Mouse (Mus musculus) gastrocnemius, postnatal 36 days (tissue): ENCODE measurements around the gene E2f1. TPM values are rescaled to one million over a fixed set of nuclear protein-coding genes. Genes with fewer than 3 reads are reported as not detected.

Experiments used
- DNase-seq, 2 experiments: peaks; one replicate each; pipeline ENCODE4 v3.0.0; 2022
- intact Hi-C: fragments of 180-260 bp; cut with DNase I; formaldehyde crosslinking; loops from one replicate; pipeline ENCODE4 v1.15.1; 2025
- total RNA-seq, 2 experiments: library from RNA; stranded (reverse); gene quantifications; 2 replicates each; pipeline ENCODE4 v1.2.3; 2021

E2f1 gene
- total RNA-seq, 2 experiments from 2014 or later = 0.48 to 0.69 TPM

DNA sequence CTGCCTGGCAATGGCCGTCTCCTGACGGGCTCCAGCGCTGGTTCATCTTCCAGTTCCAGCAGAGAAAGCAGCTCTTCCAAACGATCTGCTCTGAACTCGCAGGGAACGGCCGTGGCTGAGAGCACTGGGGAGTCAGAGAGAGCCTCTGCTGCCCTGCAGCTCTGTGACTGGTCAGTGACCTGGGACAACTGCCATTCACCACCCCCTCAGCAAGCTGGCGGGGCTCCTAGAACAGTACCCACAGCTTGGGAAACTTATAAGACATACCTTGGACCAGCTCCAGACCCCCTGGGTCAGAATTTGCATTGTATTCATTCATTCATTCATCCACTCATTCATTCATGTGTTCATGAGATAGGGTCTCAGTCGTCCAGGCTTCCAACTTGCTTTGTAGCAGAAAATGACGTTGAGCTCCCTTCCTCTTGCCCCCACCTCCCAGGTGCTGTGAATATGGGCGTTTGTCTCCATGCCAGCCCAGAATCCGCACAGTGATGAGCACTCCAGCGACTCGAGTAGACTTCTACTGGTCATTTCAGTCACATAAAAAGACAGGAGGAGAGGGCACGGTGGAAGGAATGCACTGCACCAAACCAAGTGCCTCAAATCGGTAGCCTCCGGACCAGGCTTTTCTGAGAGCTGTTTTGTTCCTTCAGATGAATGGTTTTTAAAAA, 15.4 kb upstream of the E2f1 start:
- intact Hi-C loops = no loop called here

DNA sequence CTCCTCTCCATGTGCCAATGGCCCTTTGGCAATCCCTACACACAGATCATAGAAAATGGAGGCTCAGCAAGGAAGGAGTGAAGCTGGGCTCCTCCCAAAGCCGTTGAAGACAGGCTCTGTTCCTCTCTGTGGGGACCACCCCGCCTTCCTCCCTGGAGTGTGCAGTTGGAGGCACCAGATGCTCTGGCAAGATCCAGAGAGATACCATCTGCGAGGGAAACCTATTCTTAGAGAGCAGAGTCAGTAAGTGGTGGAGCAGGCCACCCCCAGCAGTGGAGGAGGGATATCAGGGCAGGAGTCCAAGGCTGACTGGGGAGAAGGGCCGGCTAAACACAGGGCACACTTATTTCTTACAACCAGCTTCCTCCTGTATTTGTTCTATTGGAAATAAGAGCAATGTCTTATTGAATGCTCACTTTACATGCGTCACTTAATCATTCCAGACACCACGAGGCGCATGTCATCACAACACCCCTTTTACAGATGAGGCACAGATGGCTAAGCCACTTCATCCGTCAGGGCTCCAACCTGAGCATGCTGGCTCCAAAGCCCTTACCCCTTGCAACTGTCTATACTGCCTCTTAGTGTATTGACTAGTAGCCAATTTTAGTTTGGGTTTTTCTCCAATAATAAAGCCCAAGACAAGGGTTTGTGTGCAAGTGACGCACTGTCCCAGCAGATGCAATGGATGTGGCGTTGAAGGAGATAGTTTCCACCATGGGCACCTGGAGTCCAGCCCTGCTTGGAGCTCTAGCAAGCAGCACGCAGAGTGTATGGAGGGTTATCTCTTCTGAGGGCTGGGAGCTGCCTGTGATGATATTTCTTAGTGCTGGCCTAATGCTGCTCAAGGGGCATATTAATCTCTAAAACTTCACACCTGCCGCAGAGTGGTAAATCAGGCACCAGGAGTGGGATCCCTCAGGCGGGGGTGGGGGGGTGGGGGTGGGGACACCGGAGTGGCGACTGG, 14.5 kb upstream of the E2f1 start:
- intact Hi-C loops = no loop called here
- DNase-seq = no peak

More for the DNA sequence above, 15.4 kb upstream of the E2f1 start:
- no peak for DNase-seq

DNA sequence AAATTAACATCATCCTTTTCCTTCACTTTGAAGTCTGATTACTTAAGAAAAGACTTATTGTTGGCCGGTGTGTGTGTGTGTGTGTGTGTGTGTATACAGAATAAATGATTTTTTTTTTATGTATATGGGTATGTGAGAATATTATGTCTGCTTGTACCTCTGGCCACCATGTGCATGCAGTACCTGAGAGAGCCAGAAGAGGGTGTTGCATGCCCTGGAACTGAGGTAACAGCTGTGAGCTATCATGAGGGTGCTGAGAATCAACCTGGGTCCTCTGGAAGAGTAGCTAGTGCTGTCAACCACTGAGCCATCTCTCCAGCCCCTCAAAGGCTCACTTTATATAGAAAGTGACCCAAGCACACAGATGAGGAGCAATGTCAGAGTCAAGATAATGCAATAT, 11.7 kb upstream of the E2f1 start:
- no peak for DNase-seq
- intact Hi-C loops = no loop called here

DNA sequence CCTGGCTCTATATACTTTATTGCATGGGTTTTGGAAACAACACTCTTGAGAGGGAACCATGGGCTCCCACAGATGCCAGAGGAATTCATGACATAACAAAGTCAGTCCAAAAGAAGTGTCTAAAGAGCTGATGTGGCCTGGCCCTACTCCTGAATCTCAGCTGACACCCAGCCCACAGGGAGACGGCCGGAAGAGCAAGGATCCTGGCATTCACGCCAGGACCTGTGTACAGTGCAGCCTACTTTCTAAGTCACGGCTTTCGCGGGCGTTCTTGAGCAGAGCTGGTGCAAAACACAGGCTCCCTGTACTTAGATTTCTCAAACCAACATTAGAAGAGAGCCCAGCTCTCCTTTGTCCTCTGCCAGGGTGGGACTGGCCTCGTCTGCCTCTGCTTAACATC, 10.9 kb upstream of the E2f1 start:
- DNase-seq = peak; percentile 47 to 57
- intact Hi-C loops = no loop called here

DNA sequence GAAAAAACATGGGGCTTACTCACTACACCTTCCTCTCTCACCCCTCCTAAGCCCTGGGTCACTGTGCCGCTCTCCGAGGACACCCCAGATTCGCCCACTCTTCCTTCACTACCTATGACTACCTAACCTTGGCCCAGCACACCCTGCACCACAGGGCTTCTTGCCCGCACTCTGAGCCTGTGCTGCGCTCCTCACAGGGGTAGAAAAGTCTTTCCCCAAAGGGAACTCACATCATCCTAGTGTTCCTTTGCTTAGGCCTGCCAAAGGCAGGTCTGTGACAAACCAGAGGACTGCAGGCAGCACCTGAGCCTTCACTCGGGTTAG, 8.0 kb upstream of the E2f1 start:
- intact Hi-C loops = no loop called here
- DNase-seq = no peak

DNA sequence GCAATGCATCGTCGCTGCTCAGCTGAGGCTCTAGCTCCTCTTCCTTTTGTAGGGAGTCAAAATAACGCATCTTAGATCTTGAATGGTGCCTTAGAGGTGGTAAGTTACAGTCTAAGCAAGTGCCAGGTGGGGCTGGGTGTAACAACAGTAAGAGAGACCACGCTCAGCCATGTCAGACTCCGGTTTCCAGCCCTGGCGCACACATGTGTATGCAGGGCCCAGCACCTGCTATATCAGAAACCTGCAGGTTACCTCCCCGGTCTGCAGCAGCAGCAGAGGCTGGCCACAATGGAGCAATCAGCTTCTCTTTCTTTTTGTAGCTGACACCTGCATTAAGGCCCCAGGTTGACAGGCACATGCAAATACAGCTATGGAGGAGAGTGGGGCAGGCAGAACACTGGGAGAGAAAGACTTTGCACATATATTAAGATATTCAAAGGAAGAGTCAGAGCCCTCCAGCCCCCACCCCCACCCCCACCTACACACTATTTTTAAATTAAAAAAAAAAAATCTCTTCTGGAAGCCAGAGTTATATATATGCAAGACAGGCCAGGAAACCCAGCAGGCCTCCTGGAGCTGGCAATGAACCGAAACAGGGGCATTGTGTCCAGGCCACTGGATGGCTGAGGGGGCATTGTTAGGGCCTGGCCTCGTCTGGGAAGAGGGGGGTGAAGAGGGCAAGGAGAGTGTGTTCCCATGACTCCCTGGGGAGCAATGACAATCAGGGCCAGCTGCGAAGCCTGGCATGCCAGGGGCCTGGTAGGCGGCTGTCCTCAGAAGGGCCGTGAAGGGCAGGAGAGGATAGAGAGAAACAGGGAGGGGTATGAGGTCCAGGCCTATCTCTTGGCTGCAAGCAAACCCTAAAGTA, 7.4 kb upstream of the E2f1 start:
- intact Hi-C loops = no loop called here

DNA sequence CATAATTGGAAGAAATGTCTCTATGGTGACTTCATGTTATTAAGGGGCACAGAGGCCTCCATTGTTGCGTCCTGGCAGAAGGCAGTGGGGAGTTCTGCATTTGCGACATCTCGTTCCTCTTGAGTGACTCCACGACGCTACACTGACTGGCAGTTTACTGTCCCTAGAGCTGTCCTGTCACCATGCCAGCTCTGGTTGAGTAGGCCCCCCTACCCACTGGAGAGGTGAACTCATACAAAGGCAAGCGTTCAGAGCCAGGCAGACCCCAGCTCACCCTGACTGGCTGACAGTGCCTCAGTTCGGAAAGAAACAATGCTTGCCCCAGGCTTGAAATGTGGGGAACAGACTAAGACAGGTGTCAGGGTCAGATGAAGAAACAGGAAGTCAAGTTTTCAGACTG, 4.6 kb upstream of the E2f1 start:
- DNase-seq = no peak
- intact Hi-C loops = no loop called here

More for the DNA sequence above, 7.4 kb upstream of the E2f1 start:
- DNase-seq = no peak

DNA sequence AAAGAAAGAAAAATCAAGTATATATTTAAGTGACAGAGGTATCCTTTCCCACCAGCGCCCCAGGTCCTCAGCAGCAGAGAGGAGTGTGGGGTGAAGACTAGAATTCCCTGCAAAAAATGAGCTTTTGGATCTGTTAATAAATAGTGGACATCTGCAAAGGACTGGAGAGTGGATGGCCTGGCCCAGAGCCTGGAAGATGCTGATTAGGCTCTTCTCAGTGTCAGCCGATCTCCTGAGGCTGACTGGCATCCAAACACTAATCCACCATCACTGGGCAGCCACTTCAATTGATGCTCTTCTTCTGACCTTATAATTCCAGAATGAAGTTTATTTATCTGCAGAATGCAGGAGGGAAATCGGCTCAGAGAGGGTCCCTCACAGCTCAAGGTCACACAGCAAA, 3.3 kb upstream of the E2f1 start:
- no peak for DNase-seq
- intact Hi-C loops = no loop called here

DNA sequence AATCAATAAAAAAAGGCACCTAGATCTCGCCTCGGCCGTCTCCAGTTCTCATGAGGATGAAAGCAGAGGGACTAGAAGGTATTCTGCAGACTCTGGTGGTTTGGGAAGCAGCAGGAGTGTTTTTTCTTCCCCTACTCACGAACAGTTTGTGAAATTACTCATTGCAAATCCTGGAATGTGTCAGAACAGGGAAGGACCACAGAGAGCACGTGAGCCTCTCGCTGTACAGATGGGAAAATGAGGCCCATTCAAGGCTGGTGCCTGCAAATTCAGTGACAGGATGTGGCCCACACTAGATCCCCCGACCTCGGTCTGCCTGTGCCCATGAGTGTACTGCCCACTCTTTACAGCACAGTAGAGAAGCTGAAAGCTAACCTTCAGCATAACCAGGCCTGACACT, 2.3 kb upstream of the E2f1 start:
- no peak for DNase-seq
- intact Hi-C loops = no loop called here

DNA sequence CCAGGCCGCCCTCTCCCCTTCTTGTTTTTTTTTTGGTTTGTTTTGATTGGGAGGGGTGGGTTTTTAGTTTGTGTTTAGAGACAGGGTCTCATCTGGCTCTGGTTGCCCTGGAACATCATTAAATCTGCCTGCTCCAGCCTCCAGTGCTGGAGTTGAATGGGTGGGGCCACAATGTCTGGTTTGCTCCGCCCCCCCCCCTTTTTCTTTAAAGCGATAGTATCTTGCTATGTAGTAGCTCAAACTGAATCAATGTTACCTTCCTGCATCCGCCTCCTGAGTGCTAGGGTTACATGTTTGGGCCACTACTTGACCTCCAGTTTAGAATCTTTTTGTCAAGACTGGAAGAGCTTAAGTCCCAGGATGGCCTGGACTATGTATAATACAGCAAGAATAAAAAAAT, 1.6 kb upstream of the E2f1 start:
- DNase-seq = no peak
- intact Hi-C loops = no loop called here

DNA sequence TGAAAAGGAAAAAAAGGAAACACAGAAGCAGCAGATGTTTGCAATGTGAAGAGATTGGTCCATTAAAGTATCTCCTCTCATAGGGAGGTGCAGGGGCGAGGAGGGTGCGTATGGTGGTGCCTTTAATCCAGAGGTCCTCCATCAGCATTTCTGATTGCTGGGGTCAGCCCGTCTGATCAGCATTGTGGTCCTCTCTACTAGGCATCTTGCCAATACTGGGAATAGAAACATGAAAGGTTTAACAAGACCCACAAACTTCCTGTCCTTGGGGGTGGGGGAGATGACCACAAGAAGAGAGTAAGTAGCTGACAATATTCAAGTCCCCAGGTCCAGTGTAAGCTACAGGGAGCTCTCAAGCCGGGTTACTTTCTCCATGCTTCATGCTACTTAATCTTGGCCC, 974 bp upstream of the E2f1 start:
- no peak for DNase-seq
- intact Hi-C loops = no loop called here

DNA sequence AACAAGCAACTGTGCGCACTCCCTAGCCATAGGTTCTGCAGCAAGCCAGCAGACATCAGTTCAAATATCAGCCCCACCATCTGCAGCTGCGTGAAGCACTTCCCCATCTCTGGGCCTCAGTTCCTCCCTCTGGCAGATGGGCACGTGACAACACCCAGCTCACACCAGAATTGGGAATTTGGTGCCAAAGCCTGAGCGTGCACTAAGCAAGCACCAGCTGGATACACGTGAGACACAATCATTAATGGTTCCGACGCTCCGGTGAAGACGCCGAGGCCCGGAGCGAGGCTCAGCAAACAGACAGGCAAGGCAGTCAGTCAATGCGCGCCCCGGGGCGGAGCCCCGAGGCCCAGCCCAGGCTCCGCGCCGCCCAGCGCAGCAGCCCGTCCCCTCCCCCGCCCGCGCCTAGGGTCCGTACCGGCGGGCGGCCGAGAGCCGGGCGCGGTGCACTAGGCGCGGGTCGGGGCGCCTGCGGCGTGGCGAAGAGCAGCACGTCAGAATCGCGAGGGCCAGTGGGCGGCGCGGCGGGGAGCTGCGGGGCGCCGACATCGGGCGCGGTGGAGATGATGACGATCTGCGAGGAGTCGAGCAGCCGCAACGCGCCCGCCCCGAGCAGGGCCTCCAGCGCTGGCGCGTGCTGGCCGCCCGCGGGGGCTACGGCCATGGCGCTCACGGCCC, 482 bp downstream of the E2f1 start:
- intact Hi-C loops = loop anchor here (5.0 kb wide), 1 partner anchor 38 kb away; no protein-coding TSS in a partner anchor
- peak; percentile 25 to 64 for DNase-seq

DNA sequence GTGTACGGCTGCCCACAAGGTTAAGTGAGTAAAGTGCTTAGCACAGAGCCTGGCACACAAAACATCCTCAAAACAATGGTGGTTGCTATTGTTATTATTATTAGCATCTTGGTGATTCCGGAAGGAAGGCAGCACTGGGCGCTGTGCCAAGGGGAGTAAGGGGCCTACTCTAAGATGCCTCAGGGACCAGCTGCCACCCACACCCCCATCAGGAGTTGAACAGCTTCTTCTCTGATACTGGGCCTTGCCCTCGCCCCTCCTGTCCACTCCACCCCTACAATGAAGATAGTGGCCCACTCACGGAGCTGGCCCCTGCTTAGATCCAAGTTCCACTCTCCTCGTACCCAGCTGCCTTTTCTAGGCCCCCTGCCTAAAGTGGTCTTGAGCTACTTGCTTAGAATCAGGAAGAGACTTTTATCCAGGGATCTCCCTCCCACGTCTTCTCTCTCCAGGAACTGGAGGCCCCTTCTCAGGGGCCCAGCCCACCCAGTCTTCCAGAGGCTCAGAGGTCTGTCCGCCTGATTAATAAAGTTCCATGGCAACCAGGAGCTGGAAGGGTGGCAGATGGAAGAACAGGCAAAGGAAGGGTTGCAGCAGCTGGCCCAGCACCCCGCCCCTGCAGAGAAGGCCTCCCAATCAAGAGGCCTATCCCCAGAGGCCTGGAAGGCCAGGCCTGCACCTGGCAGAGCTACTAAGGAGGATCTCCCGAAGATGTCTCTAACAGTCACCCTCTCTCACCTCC, 1.2 kb downstream of the E2f1 start:
- DNase-seq = no peak
- intact Hi-C loops = loop anchor here (5.0 kb wide), 1 partner anchor 39 kb away; no protein-coding TSS in a partner anchor

DNA sequence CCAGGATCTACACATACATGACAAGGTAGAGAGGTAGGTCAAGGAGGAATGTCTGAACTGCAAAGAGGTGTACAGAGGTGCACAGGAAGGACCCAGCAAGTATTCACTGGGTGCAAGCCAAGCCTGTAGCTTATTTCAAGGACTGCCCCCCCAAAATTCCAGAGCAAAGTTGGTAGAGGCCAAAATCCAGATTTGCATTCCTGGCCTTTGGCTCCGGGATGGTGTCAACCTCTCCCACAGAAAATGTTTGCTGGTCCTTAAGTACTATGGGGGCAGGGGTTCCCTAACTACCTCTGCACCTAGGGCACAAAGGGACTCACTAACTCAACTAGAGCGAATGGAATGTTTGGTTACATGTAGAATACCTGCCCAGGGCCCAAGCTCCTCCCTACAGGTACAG, 1.9 kb downstream of the E2f1 start:
- no peak for DNase-seq
- intact Hi-C loops = loop anchor here (5.0 kb wide), 1 partner anchor 40 kb away; no protein-coding TSS in a partner anchor

DNA sequence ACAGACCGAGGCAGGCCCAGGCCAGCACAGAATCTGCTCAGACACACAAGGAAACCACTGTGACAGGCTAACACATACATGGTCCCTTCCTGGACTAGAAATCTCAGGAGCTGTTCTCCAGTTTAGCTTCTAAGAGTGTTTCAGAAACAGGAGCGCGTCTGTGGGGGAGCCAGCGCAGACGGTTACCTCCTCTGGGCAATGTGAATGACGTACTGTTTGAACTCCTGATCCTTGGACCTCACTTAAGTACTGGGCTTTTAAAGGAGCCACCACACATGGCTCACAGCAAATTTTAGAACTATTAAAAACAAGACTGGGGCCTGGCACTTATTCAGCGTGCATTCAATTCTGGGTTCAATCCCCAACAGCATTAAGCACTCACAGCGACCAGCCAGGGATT, 3.1 kb downstream of the E2f1 start:
- intact Hi-C loops = loop anchor here (5.0 kb wide), 1 partner anchor 41 kb away; no protein-coding TSS in a partner anchor
- DNase-seq = no peak

DNA sequence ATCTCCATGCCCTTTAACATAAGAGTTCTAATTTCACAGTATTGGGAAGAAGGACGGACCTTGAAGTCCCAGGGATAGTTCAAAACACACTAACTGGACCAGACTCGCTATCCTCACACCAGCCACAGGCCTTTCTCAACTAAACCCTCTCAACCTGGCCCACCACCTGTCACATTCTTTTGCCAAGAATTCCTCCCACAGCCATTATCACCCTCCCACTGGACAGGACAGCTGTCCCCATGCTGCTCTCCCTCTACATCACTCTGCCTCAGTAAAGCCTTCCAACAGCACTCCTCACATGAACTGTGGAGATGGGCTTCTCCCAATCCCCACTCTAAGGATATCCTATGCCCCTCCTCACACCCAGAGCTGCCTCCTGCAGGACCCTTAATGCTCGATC, 4.1 kb downstream of the E2f1 start:
- intact Hi-C loops = loop anchor here (5.0 kb wide), 1 partner anchor 42 kb away; no protein-coding TSS in a partner anchor
- no peak for DNase-seq

DNA sequence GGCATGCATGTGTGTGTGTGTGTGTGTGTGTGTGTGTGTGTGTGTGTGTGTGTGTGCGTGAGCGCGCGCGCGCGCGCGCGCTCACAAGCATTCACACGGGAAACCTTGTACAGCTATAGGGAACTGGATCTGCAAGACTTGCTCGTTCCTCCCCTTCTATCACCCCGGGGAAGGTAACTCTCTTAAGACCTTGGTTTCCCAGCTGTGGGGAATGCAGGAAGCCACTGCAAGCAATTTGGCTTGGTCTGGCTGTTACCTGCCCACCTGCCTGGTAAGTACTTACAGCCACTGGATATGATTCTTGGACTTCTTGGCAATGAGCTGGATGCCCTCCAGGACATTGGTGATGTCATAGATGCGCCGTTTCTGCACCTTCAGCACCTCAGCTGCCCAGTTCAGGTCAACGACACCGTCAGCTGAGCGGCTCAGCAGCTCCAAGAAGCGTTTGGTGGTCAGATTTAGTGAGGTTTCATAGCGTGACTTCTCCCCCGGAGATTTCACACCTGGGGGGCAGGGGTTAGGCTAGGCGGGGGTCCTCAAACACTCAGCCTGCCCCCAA, 6.0 kb downstream of the E2f1 start:
- intact Hi-C loops = no loop called here
- DNase-seq = no peak

DNA sequence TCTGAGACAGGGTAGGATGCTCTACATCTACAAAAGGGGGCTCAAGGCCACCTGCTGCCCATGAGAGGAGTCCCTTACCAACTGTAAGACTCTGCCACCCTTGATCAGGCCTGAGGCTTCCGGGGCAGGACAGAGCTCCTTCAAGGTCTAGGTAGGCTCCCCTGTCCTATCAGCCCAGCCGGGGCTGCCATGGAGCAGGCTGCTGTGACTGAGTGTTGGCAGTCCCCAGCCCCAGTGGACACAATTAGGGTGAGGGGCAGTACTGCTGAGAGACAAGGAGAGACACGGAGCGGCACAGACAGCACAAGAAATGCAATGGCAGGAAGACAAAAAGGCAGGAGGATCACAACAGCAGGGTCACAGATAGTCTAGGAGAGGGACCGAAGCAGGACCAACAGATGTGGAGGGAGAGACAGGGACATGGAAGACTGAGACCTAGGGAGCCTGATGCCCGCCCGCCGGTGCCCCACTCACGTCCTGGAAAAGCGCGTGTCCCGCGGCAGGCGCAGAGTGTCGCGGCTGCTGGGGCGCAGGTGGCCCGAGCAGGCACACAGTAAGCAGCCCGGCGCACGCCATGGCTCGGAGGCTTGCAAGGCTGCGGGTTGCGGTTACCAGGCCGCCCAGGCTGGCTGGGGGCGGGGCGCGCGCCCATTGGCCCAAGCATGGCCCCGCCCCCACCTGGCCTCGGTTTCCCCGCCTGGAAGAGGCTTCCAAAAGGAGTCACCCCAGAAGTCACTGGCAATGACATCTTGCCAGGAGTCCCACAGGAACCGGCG, 11.2 kb downstream of the E2f1 start, which contains the start of gene Necab3:
Gene Necab3, minus strand, starts transcription at position 627 of the 776 bp plus-strand sequence.
- DNase-seq = peak; percentile 49 to 54
- intact Hi-C loops = no loop called here
